Mouse (Mus musculus): Measurements from ENCODE around the gene Zan. TPM values are rescaled to one million over a fixed set of nuclear protein-coding genes. Genes with fewer than 3 reads are reported as not detected.

Zan gene
- polyA plus RNA-seq, 2 experiments = 0.06 to 0.19 TPM

DNA sequence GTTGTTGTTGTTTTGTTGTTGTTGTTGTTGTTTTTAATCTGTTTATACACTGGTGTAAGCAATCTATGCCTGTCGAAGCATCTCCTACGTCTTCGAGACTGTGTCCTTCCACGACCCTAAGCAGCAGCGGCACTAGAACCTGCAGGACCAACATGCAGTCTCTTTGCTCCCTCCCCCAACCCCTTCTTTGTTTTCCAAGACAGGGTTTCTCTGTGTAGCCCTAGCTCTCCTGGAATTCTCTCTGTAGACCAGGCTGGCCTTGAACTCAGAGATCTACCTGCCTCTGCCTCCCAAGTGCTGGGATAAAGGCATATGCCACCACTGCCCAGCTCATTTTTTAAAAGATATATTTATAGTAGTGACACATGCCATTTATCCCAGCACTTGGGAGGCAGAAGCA lies 133.5 kb downstream of the Zan start:
- Histone ChIP-seq H3K9me3 (ENCODE audit: control insufficient read depth, low read length) (no peaks in the 10 kb centered on the region), H3K4me2 (ENCODE audit: low read depth) (no peak overlapping the region), H3K4me3 (ENCODE audit: insufficient read depth in 1 of 2, low read depth in 2 of 2, low read length in 2 of 2) (no peak overlapping the region), H3K27me3 (ENCODE audit: control insufficient read depth, insufficient read depth, low read length) (peaks cover 6% of the 10 kb centered on the region), H3K4me1 (replicated peaks; ENCODE audit: control insufficient read depth in 2 of 2, insufficient read depth in 2 of 2, low read length in 1 of 2) (peaks cover 2 to 22% of the 10 kb centered on the region in 2 experiments; a peak in 2 of 4 replicates), H3K36me3 (replicated peaks; ENCODE audit: control insufficient read depth, insufficient read depth, low read depth) (no peaks in the 10 kb centered on the region), H3K9ac (replicated peaks) (no peak overlapping the region), H3K27ac (no peak overlapping the region)
- ATAC-seq (ENCODE audit: insufficient read depth) (no peak), DNase-seq (ENCODE audit: low read depth in 3 of 3, low spot score in 3 of 3) (no peak)
- WGBS (ENCODE audit: insufficient replicate concordance) = 80% methylated on average over 5 of the region's 5 CpGs
- TF ChIP-seq EP300 (IDR thresholded peaks at IDR 0.05; ENCODE audit: low read depth) (no peak), CTCF (IDR thresholded peaks at IDR 0.05; ENCODE audit: low read depth) (no peak)

GRCm38 (mm10) chr5:137342407-137343012 lies 134.4 kb downstream of the Zan start:
- no peaks in the 10 kb centered on the region for H3K36me3 ChIP-seq (replicated peaks; ENCODE audit: control insufficient read depth, insufficient read depth, low read depth)
- ATAC-seq (ENCODE audit: insufficient read depth) (no peak), DNase-seq (ENCODE audit: low read depth in 3 of 3, low spot score in 3 of 3) (no peak)
- 55% methylated on average over 7 of the region's 7 CpGs for WGBS (ENCODE audit: insufficient replicate concordance)
- TF ChIP-seq EP300 (IDR thresholded peaks at IDR 0.05; ENCODE audit: low read depth) (no peak), CTCF (IDR thresholded peaks at IDR 0.05; ENCODE audit: low read depth) (no peak)
- H3K4me3 ChIP-seq (ENCODE audit: insufficient read depth in 1 of 2, low read depth in 2 of 2, low read length in 2 of 2) = no peak overlapping the region
- H3K4me2 ChIP-seq (ENCODE audit: low read depth) = no peak overlapping the region
- no peak overlapping the region for H3K9ac ChIP-seq (replicated peaks)
- H3K4me1 ChIP-seq (replicated peaks; ENCODE audit: control insufficient read depth in 2 of 2, insufficient read depth in 2 of 2, low read length in 1 of 2) = peaks cover 2 to 26% of the 10 kb centered on the region in 2 experiments; a peak in 2 of 4 replicates
- no peaks in the 10 kb centered on the region for H3K9me3 ChIP-seq (ENCODE audit: control insufficient read depth, low read length)
- H3K27me3 ChIP-seq (ENCODE audit: control insufficient read depth, insufficient read depth, low read length) = no peaks in the 10 kb centered on the region; the same call in 1 of the 2 replicates
- H3K27ac ChIP-seq = no peak overlapping the region

GRCm38 (mm10) chr5:137340222-137340621 lies 136.6 kb downstream of the Zan start:
- no peak for ATAC-seq (ENCODE audit: insufficient read depth)
- no peak overlapping the region for H3K4me2 ChIP-seq (ENCODE audit: low read depth)

DNA sequence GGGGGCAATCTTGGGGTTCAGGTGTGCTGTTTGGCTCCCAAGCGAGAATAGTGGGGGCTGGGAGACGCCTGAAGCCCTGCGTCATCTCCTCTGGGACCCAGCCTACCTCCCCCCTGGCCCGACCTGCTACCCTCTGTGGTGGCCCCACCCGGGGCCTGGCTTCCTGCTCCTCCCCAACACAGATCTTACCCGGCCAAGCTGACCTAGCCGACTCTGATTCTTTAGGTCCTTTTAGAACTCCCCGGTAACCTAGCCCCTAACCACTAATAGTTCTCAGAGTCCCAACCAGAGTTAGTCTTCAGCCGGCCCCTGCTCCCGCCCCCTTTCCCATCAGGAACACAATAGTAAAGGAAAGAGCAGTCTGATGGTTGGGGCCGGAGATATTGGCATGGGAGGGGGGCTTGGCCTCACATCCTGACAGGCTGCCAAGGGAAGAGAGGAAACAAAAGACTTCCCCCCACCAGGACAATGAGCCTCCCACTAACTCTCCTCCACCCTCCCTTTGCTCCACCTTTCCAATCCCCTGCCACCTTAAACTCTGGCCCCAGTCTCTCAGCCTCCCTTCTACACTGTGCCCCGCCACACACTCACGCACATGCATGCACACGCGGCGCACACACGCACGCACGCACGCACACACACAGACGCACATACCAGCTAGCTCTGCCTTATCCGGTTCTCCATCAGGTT lies 137.4 kb downstream of the Zan start:
- WGBS (ENCODE audit: insufficient replicate concordance) = 20% methylated on average over 22 of the region's 22 CpGs
- Histone ChIP-seq H3K9ac (replicated peaks) (no peak overlapping the region), H3K4me1 (replicated peaks; ENCODE audit: control insufficient read depth in 2 of 2, insufficient read depth in 2 of 2, low read length in 1 of 2) (peaks cover 2 to 20% of the 10 kb centered on the region in 2 experiments; a peak in 2 of 4 replicates), H3K4me2 (ENCODE audit: low read depth) (peak overlapping the region; percentile 83), H3K27ac (no peak overlapping the region), H3K9me3 (ENCODE audit: control insufficient read depth, low read length) (no peaks in the 10 kb centered on the region), H3K36me3 (replicated peaks; ENCODE audit: control insufficient read depth, insufficient read depth, low read depth) (no peaks in the 10 kb centered on the region), H3K4me3 (ENCODE audit: insufficient read depth in 1 of 2, low read depth in 2 of 2, low read length in 2 of 2) (peak overlapping the region in 1 of 2 experiments; percentile 56; a peak in 1 of 4 replicates), H3K27me3 (ENCODE audit: control insufficient read depth, insufficient read depth, low read length) (no peaks in the 10 kb centered on the region)
- no peak for DNase-seq (ENCODE audit: low read depth in 3 of 3, low spot score in 3 of 3)
- no peak; the same call in 1 of the 2 replicates for ATAC-seq (ENCODE audit: insufficient read depth)
- no peak for TF ChIP-seq EP300 (IDR thresholded peaks at IDR 0.05; ENCODE audit: low read depth)
- no peak for TF ChIP-seq CTCF (IDR thresholded peaks at IDR 0.05; ENCODE audit: low read depth)

More at GRCm38 (mm10) chr5:137340222-137340621, 136.6 kb downstream of the Zan start:
- Histone ChIP-seq H3K27ac (no peak overlapping the region), H3K9ac (replicated peaks) (no peak overlapping the region), H3K4me3 (ENCODE audit: insufficient read depth in 1 of 2, low read depth in 2 of 2, low read length in 2 of 2) (no peak overlapping the region), H3K9me3 (ENCODE audit: control insufficient read depth, low read length) (no peaks in the 10 kb centered on the region), H3K36me3 (replicated peaks; ENCODE audit: control insufficient read depth, insufficient read depth, low read depth) (no peaks in the 10 kb centered on the region), H3K27me3 (ENCODE audit: control insufficient read depth, insufficient read depth, low read length) (no peaks in the 10 kb centered on the region), H3K4me1 (replicated peaks; ENCODE audit: control insufficient read depth in 2 of 2, insufficient read depth in 2 of 2, low read length in 1 of 2) (peaks cover 2 to 25% of the 10 kb centered on the region in 2 experiments; a peak in 2 of 4 replicates)
- WGBS (ENCODE audit: insufficient replicate concordance) = 45% methylated on average over 6 of the region's 6 CpGs
- no peak for DNase-seq (ENCODE audit: low read depth in 3 of 3, low spot score in 3 of 3)
- TF ChIP-seq EP300 (IDR thresholded peaks at IDR 0.05; ENCODE audit: low read depth) (no peak), CTCF (IDR thresholded peaks at IDR 0.05; ENCODE audit: low read depth) (no peak)

GRCm38 (mm10) chr5:137338663-137339289 lies 138.1 kb downstream of the Zan start:
- H3K4me3 ChIP-seq (ENCODE audit: insufficient read depth in 1 of 2, low read depth in 2 of 2, low read length in 2 of 2) = peak overlapping the region; percentile 56 to 82
- no peaks in the 10 kb centered on the region for H3K27me3 ChIP-seq (ENCODE audit: control insufficient read depth, insufficient read depth, low read length)
- no peaks in the 10 kb centered on the region for H3K36me3 ChIP-seq (replicated peaks; ENCODE audit: control insufficient read depth, insufficient read depth, low read depth)
- peak overlapping the region; percentile 83 for H3K4me2 ChIP-seq (ENCODE audit: low read depth)
- ATAC-seq (ENCODE audit: insufficient read depth) = peak; percentile 34
- H3K27ac ChIP-seq = no peak overlapping the region
- H3K9ac ChIP-seq (replicated peaks) = peak overlapping the region; percentile 67
- WGBS (ENCODE audit: insufficient replicate concordance) = 1% methylated on average over 11 of the region's 11 CpGs
- peaks cover 2 to 20% of the 10 kb centered on the region in 2 experiments; a peak in 2 of 4 replicates for H3K4me1 ChIP-seq (replicated peaks; ENCODE audit: control insufficient read depth in 2 of 2, insufficient read depth in 2 of 2, low read length in 1 of 2)
- TF ChIP-seq EP300 (IDR thresholded peaks at IDR 0.05; ENCODE audit: low read depth) (no peak), CTCF (IDR thresholded peaks at IDR 0.05; ENCODE audit: low read depth) (no peak)
- DNase-seq (ENCODE audit: low read depth in 3 of 3, low spot score in 3 of 3) = no peak
- no peaks in the 10 kb centered on the region for H3K9me3 ChIP-seq (ENCODE audit: control insufficient read depth, low read length)

Measured in liver, embryonic 14.5 days (tissue).